Mouse (Mus musculus) liver, postnatal 0 days (tissue): ENCODE results near the gene Rev1.

ENCODE experiments used
- CTCF ChIP-seq: sonication (generic); IDR thresholded peaks from 2 replicates; pipeline ENCODE4 v1.5.1; 2016; ENCODE audit warnings: antibody characterized with exemption, low read depth
- EP300 ChIP-seq: IDR thresholded peaks from 2 replicates; pipeline ENCODE4 v1.6.1; 2016; ENCODE audit warnings: antibody characterized with exemption, low read depth, mild to moderate bottlenecking

DNA sequence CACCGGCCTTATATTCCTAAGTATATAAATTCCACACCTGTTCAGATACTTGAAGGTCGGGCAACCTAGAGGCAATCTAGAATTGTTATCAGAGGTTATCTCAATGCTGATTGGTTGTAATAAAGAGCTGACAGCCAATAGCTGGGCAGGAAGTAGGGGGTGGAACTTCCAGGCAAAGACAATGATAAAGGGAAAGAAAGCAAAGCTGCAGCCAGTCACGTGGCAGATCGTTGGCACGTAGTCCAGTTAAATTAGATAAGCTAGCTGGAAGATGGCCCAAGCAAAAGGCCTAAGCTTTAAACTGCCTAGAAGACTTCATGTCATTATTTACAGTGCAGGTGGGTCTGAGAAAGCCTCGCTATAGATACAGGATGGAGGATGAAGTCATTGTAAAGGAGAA is 3.3 kb upstream of the Rev1 start:
- TF ChIP-seq CTCF, result no peak
- no peak for TF ChIP-seq EP300
